In genomic region chr9:105884656-105885430, GRCm38 (mm10) we compare ENCODE assay signal across 29 mouse cellular contexts. TPM values are rescaled to one million over a fixed set of nuclear protein-coding genes. Genes with fewer than 3 reads are reported as not detected.
DNase-seq lines count a peak whose midpoint lies in the region; ATAC-seq and TF ChIP-seq lines count a peak whose summit lies in the region.
"Had no signal": no experiment of that assay in that cellular context is flagged by ENCODE, and none has a peak within 500 bp of the region (broad histone marks: within the 10 kb centered on the region; RNA-seq: fewer than 3 reads in every experiment).

No protein-coding gene starts in this region.

- no peak for TF ChIP-seq CTCF in layer of hippocampus, adult 2 months (conservative IDR thresholded peaks at IDR 0.05)

- 78% methylated on average over 17 of the region's 17 CpGs for WGBS in forebrain, embryonic 14.5 days
- WGBS in forebrain, embryonic 12.5 days, result 86% methylated on average over 17 of the region's 17 CpGs

- H3K36me3 ChIP-seq in forebrain, embryonic 14.5 days (ENCODE audit: control insufficient read depth, insufficient read depth, low read length), result no peaks in the 10 kb centered on the region
- H3K36me3 ChIP-seq in forebrain, embryonic 12.5 days (replicated peaks), result no peaks in the 10 kb centered on the region
- H3K36me3 ChIP-seq in ES-E14 (ENCODE audit: control insufficient read depth, insufficient read depth, low read length, poor library complexity, severe bottlenecking), result no peaks in the 10 kb centered on the region
- H3K36me3 ChIP-seq: hindbrain, embryonic 13.5 days; limb, embryonic 13.5 days; lung, embryonic 15.5 days; neural tube, embryonic 12.5 days had no signal

- DNase-seq in forebrain, embryonic 14.5 days (ENCODE audit: low spot score), result peak; percentile 20
- no peak for DNase-seq in ES-E14 (ENCODE audit: low read depth, low spot score)
- DNase-seq in layer of hippocampus, adult 2 months (ENCODE audit: low spot score in 2 of 2), result peak; percentile 8 to 27
- DNase-seq in telencephalon, adult 2 months (ENCODE audit: low read depth, low spot score), result peak; percentile 18
- no peak for DNase-seq in ovary, postnatal 14 days (ENCODE audit: low spot score)
- no peak for DNase-seq in gastrocnemius, adult 8-10 months (ENCODE audit: low spot score in 2 of 2)
- DNase-seq: adrenal gland, adult 2 months; adrenal gland, postnatal 36 days; cerebellum, adult 9-11 months; gastrocnemius, postnatal 14 days; heart, postnatal 36 days; kidney, postnatal 14 days had no signal

- no peaks in the 10 kb centered on the region for H3K4me1 ChIP-seq in forebrain, embryonic 14.5 days (ENCODE audit: control insufficient read depth, insufficient read depth, low read length)
- no peaks in the 10 kb centered on the region for H3K4me1 ChIP-seq in forebrain, embryonic 12.5 days
- H3K4me1 ChIP-seq in ES-E14 (ENCODE audit: control insufficient read depth in 2 of 2, insufficient read depth in 2 of 2, low read length in 2 of 2, poor library complexity in 1 of 2), result peaks cover 0 to 8% of the 10 kb centered on the region in 2 experiments; a peak in 1 of 4 replicates
- H3K4me1 ChIP-seq: hindbrain, embryonic 13.5 days; limb, embryonic 13.5 days; lung, embryonic 15.5 days; neural tube, embryonic 12.5 days had no signal

- H3K27ac ChIP-seq in forebrain, embryonic 14.5 days (ENCODE audit: low read depth, low read length), result no peak overlapping the region
- no peak overlapping the region for H3K27ac ChIP-seq in forebrain, embryonic 12.5 days
- H3K27ac ChIP-seq in ES-E14 (ENCODE audit: insufficient read depth, low read depth, low read length, poor library complexity, severe bottlenecking), result no peak overlapping the region
- H3K27ac ChIP-seq in layer of hippocampus, adult 2 months, result no peak overlapping the region
- H3K27ac ChIP-seq: hindbrain, embryonic 13.5 days; limb, embryonic 13.5 days; lung, embryonic 15.5 days; neural tube, embryonic 12.5 days had no signal

- no peak for ATAC-seq in forebrain, embryonic 14.5 days
- ATAC-seq in forebrain, embryonic 12.5 days (ENCODE audit: low FRiP score), result no peak
- ATAC-seq: activated CD4-positive, CD25-positive, alpha-beta regulatory T cell, adult 4 months; intestine, postnatal 0 days had no signal

- no peaks in the 10 kb centered on the region for H3K27me3 ChIP-seq in forebrain, embryonic 14.5 days (replicated peaks; ENCODE audit: control insufficient read depth, insufficient read depth, low read length)
- no peaks in the 10 kb centered on the region for H3K27me3 ChIP-seq in forebrain, embryonic 12.5 days
- H3K27me3 ChIP-seq: hindbrain, embryonic 13.5 days; limb, embryonic 13.5 days; lung, embryonic 15.5 days; neural tube, embryonic 12.5 days had no signal

- no peak overlapping the region for H3K4me2 ChIP-seq in forebrain, embryonic 14.5 days (ENCODE audit: low read length)
- no peak overlapping the region for H3K4me2 ChIP-seq in forebrain, embryonic 12.5 days
- H3K4me2 ChIP-seq: heart, embryonic 11.5 days; hindbrain, embryonic 13.5 days; limb, embryonic 13.5 days; liver, embryonic 11.5 days; lung, embryonic 15.5 days; midbrain, embryonic 11.5 days; neural tube, embryonic 12.5 days had no signal

- no peak overlapping the region for H3K4me3 ChIP-seq in forebrain, embryonic 14.5 days (ENCODE audit: low read depth, low read length)
- no peak overlapping the region for H3K4me3 ChIP-seq in forebrain, embryonic 12.5 days (replicated peaks)
- H3K4me3 ChIP-seq in ES-E14 (ENCODE audit: insufficient read depth in 1 of 2, low read depth in 1 of 2, low read length in 2 of 2, poor library complexity in 1 of 2, severe bottlenecking in 1 of 2), result peak overlapping the region; percentile 2 to 48; a peak in 3 of 4 replicates
- no peak overlapping the region for H3K4me3 ChIP-seq in layer of hippocampus, adult 2 months
- H3K4me3 ChIP-seq: erythroblast, embryonic 14.5 days; hindbrain, embryonic 13.5 days; limb, embryonic 13.5 days; lung, embryonic 15.5 days; myocyte; neural tube, embryonic 12.5 days had no signal

- no peak overlapping the region for H3K9ac ChIP-seq in forebrain, embryonic 14.5 days (ENCODE audit: low read length)
- H3K9ac ChIP-seq in forebrain, embryonic 12.5 days, result no peak overlapping the region
- no peak overlapping the region for H3K9ac ChIP-seq in ES-E14 (ENCODE audit: insufficient read depth, low read depth, low read length, poor library complexity, severe bottlenecking)
- H3K9ac ChIP-seq: hindbrain, embryonic 13.5 days; limb, embryonic 13.5 days; lung, embryonic 15.5 days; neural tube, embryonic 12.5 days had no signal

- H3K9me3 ChIP-seq in forebrain, embryonic 14.5 days (replicated peaks; ENCODE audit: control insufficient read depth, low read length), result no peaks in the 10 kb centered on the region
- H3K9me3 ChIP-seq in forebrain, embryonic 12.5 days, result no peaks in the 10 kb centered on the region
- H3K9me3 ChIP-seq in ES-E14 (ENCODE audit: control insufficient read depth, insufficient read depth, low read depth, low read length), result no peaks in the 10 kb centered on the region
- H3K9me3 ChIP-seq: hindbrain, embryonic 13.5 days; limb, embryonic 13.5 days; lung, embryonic 15.5 days; neural tube, embryonic 12.5 days had no signal

- in situ Hi-C loops in ES-E14 (cut with MboI; ENCODE audit: low sequenced_read_pairs in 2 of 2, unreplicated experiment in 2 of 2), result no loop called here

TF ChIP-seq in ES-E14, 5 proteins besides CTCF, POLR2A, EP300 and RAD21:
- no peak for TF ChIP-seq HCFC1 (IDR thresholded peaks at IDR 0.05; ENCODE audit: borderline replicate concordance, insufficient read depth, low read length)
- no peak for TF ChIP-seq ZNF384 (IDR thresholded peaks at IDR 0.05; ENCODE audit: low read depth, low read length)
- TF ChIP-seq CHD2 (IDR thresholded peaks at IDR 0.05; ENCODE audit: low read depth, low read length), result no peak

RNA-seq across cellular contexts. Expression of gene Col6a6, which starts 56.9 kb away (rescaled TPM):
- polyA plus RNA-seq in forebrain, embryonic 14.5 days (2014; fragmentation: Nextera tagmentation; extraction: Ambion mirVana), result 0.05 TPM in 1 of 2 replicates, not detected in the other
- 0.10 and 0.17 TPM in 2 replicates for polyA plus RNA-seq in forebrain, embryonic 12.5 days (2016; fragmentation: Nextera tagmentation; extraction: Ambion mirVana)
- 0.53 and 0.58 TPM in 2 replicates for total RNA-seq in ES-E14 (2012; rRNA removed)
- under 1 TPM; 0.34 to 0.44 TPM for total RNA-seq in layer of hippocampus, adult 2 months (2021)
- 1 to 10 TPM in 3 of 4 experiments, under 1 TPM in 1; 0.46 to 2.1 (median 1.2) TPM for total RNA-seq in gastrocnemius, adult 8-10 months (2022)
- total RNA-seq: CH12.LX; granulocyte monocyte progenitor cell, adult 5-6 weeks; megakaryocyte progenitor cell, adult 5-6 weeks had no signal
- polyA plus RNA-seq: activated CD4-positive, CD25-positive, alpha-beta regulatory T cell, adult 4 months; C2C12; forebrain, embryonic 11.5 days had no signal

Comparison
In these comparisons a context has a peak if more than half of its experiments do, and no peak if none do; other contexts are left out.
1. DNase-seq: peak in forebrain, embryonic 14.5 days (single experiment), layer of hippocampus, adult 2 months (2 of 2) and telencephalon, adult 2 months (single experiment); none in ES-E14 (single experiment), ovary, postnatal 14 days (single experiment) and gastrocnemius, adult 8-10 months (0 of 2).
2. H3K4me3 ChIP-seq: peak in ES-E14 (2 of 2); none in forebrain, embryonic 14.5 days (single experiment), forebrain, embryonic 12.5 days (single experiment) and layer of hippocampus, adult 2 months (single experiment).